Mouse (Mus musculus): ENCODE measurements around the gene Tapt1.
"Not testable (repeated sequence)": the region's sequence is repeated elsewhere in the genome, so short reads cannot be mapped to it uniquely, and the experiment has no call there.

Tapt1 gene

GRCm38 (mm10) chr5:44226521-44227461, at the start of gene Tapt1:
Gene Tapt1, minus strand, starts transcription at chr5:44226626.
- peak; percentile 59 to 67 for DNase-seq (ENCODE audit: low spot score in 2 of 2)

GRCm38 (mm10) chr5:44271564-44271963, 45.1 kb upstream of the Tapt1 start:
- no peak for DNase-seq (ENCODE audit: low spot score in 2 of 2)

- DNase-seq (ENCODE audit: low spot score in 2 of 2): not testable (repeated sequence)
Observed at GRCm38 (mm10) chr5:44268524-44268923, 42.1 kb upstream of the Tapt1 start.

- no peak for DNase-seq (ENCODE audit: low spot score in 2 of 2)
Observed at GRCm38 (mm10) chr5:44261691-44262090, 35.3 kb upstream of the Tapt1 start.

GRCm38 (mm10) chr5:44261172-44261571, 34.7 kb upstream of the Tapt1 start:
- DNase-seq (ENCODE audit: low spot score in 2 of 2): no peak

GRCm38 (mm10) chr5:44259678-44260077, 33.3 kb upstream of the Tapt1 start:
- no peak for DNase-seq (ENCODE audit: low spot score in 2 of 2)

- no peak for DNase-seq (ENCODE audit: low spot score in 2 of 2)
Observed at GRCm38 (mm10) chr5:44258163-44258562, 31.7 kb upstream of the Tapt1 start.

- DNase-seq (ENCODE audit: low spot score in 2 of 2): no peak
Observed at GRCm38 (mm10) chr5:44257401-44257800, 31.0 kb upstream of the Tapt1 start.

GRCm38 (mm10) chr5:44256512-44256911, 30.1 kb upstream of the Tapt1 start:
- no peak for DNase-seq (ENCODE audit: low spot score in 2 of 2)

GRCm38 (mm10) chr5:44255756-44256398, 29.5 kb upstream of the Tapt1 start:
- no peak for DNase-seq (ENCODE audit: low spot score in 2 of 2)

GRCm38 (mm10) chr5:44253449-44253848, 27.0 kb upstream of the Tapt1 start:
- DNase-seq (ENCODE audit: low spot score in 2 of 2): no peak

- DNase-seq (ENCODE audit: low spot score in 2 of 2): no peak
Observed at GRCm38 (mm10) chr5:44252395-44252794, 26.0 kb upstream of the Tapt1 start.

GRCm38 (mm10) chr5:44250211-44250955, 24.0 kb upstream of the Tapt1 start:
- no peak for DNase-seq (ENCODE audit: low spot score in 2 of 2)

GRCm38 (mm10) chr5:44249363-44249762, 22.9 kb upstream of the Tapt1 start:
- no peak for DNase-seq (ENCODE audit: low spot score in 2 of 2)

- DNase-seq (ENCODE audit: low spot score in 2 of 2): no peak
Observed at GRCm38 (mm10) chr5:44246493-44247217, 20.2 kb upstream of the Tapt1 start.

GRCm38 (mm10) chr5:44244894-44245423, 18.5 kb upstream of the Tapt1 start:
- DNase-seq (ENCODE audit: low spot score in 2 of 2): no peak

- no peak for DNase-seq (ENCODE audit: low spot score in 2 of 2)
Observed at GRCm38 (mm10) chr5:44242828-44243227, 16.4 kb upstream of the Tapt1 start.

GRCm38 (mm10) chr5:44241726-44242125, 15.3 kb upstream of the Tapt1 start:
- DNase-seq (ENCODE audit: low spot score in 2 of 2): no peak

GRCm38 (mm10) chr5:44239187-44240136, 13.0 kb upstream of the Tapt1 start:
- no peak for DNase-seq (ENCODE audit: low spot score in 2 of 2)

GRCm38 (mm10) chr5:44238201-44238600, 11.8 kb upstream of the Tapt1 start:
- no peak for DNase-seq (ENCODE audit: low spot score in 2 of 2)
